In genomic region chr5:116231841-116232643, GRCm38 (mm10) we compare ENCODE assay signal across 8 mouse cellular contexts. TPM values are rescaled to one million over a fixed set of nuclear protein-coding genes. Genes with fewer than 3 reads are reported as not detected.
DNase-seq lines count a peak whose midpoint lies in the region; ATAC-seq lines count a peak whose summit lies in the region.

No protein-coding gene starts in this region.

- H3K4me3 ChIP-seq in limb, embryonic 11.5 days (ENCODE audit: low read depth, low read length), result 0 out of 2 replicates have a peak overlapping the region, but pooled peaks have one; percentile 10
- no peak overlapping the region; the same call in 1 of the 2 replicates for H3K4me3 ChIP-seq in neural tube, embryonic 12.5 days

- ATAC-seq in limb, embryonic 11.5 days (ENCODE audit: insufficient number of reproducible peaks, low FRiP score, low TSS enrichment, low read depth), result no peak
- 0 out of 2 replicates have a peak, but pooled peaks have one; percentile 41 for ATAC-seq in neural tube, embryonic 12.5 days (ENCODE audit: low FRiP score, low read depth)

- no peaks in the 10 kb centered on the region for H3K27me3 ChIP-seq in limb, embryonic 11.5 days (ENCODE audit: control insufficient read depth, insufficient read depth, low read length)
- no peaks in the 10 kb centered on the region for H3K27me3 ChIP-seq in neural tube, embryonic 12.5 days (replicated peaks)

- H3K27ac ChIP-seq in limb, embryonic 11.5 days (replicated peaks; ENCODE audit: low read depth, low read length), result no peak overlapping the region
- no peak overlapping the region for H3K27ac ChIP-seq in neural tube, embryonic 12.5 days

- H3K9ac ChIP-seq in limb, embryonic 11.5 days (ENCODE audit: low read length), result no peak overlapping the region
- no peak overlapping the region for H3K9ac ChIP-seq in neural tube, embryonic 12.5 days

- no peaks in the 10 kb centered on the region for H3K36me3 ChIP-seq in limb, embryonic 11.5 days (ENCODE audit: control insufficient read depth, insufficient read depth, low read length)
- no peaks in the 10 kb centered on the region for H3K36me3 ChIP-seq in neural tube, embryonic 12.5 days

- H3K9me3 ChIP-seq in limb, embryonic 11.5 days (ENCODE audit: control insufficient read depth, low read length), result no peaks in the 10 kb centered on the region
- no peaks in the 10 kb centered on the region for H3K9me3 ChIP-seq in neural tube, embryonic 12.5 days

- WGBS in limb, embryonic 11.5 days, result 19% methylated on average over 19 of the region's 19 CpGs
- 22% methylated on average over 19 of the region's 19 CpGs for WGBS in neural tube, embryonic 12.5 days

- H3K4me1 ChIP-seq in limb, embryonic 11.5 days (ENCODE audit: control insufficient read depth, insufficient read depth, low read length), result no peaks in the 10 kb centered on the region
- peaks cover 8% of the 10 kb centered on the region for H3K4me1 ChIP-seq in neural tube, embryonic 12.5 days

- peak overlapping the region; percentile 40 for H3K4me2 ChIP-seq in limb, embryonic 11.5 days (ENCODE audit: low read depth, severe bottlenecking)
- H3K4me2 ChIP-seq in neural tube, embryonic 12.5 days (replicated peaks), result peak overlapping the region; percentile 50

- DNase-seq in urinary bladder, postnatal 36 days (ENCODE audit: low spot score in 2 of 2), result peak; percentile 20 to 29
- DNase-seq in urinary bladder, postnatal 10 days (ENCODE audit: low spot score), result no peak
- peak; percentile 78 to 85 for DNase-seq in cerebellum, postnatal 25 days
- peak; percentile 45 to 58 for DNase-seq in frontal cortex, postnatal 25 days (ENCODE audit: low spot score in 2 of 2)
- peak; percentile 58 for DNase-seq in kidney, adult 9 months
- DNase-seq in limb, embryonic 11.5 days (ENCODE audit: low spot score), result peak; percentile 85
- DNase-seq in B cell, adult 2 months, result no peak

RNA-seq across cellular contexts. Expression of gene Ccdc60, which starts 56.7 kb away (rescaled TPM):
- polyA plus RNA-seq in limb, embryonic 11.5 days (2014; fragmentation: Nextera tagmentation; extraction: Ambion mirVana), result 1.3 and 1.5 TPM in 2 replicates
- polyA plus RNA-seq in neural tube, embryonic 12.5 days (2016; fragmentation: Nextera tagmentation; extraction: Ambion mirVana), result 0.89 TPM in 2 replicates

Comparison
In these comparisons a context has a peak if more than half of its experiments do, and no peak if none do; other contexts are left out.
1. DNase-seq: peak in urinary bladder, postnatal 36 days (2 of 2), cerebellum, postnatal 25 days (2 of 2), frontal cortex, postnatal 25 days (2 of 2), kidney, adult 9 months (single experiment) and limb, embryonic 11.5 days (single experiment); none in urinary bladder, postnatal 10 days (single experiment) and B cell, adult 2 months (0 of 2).